Mouse (Mus musculus) CH12.LX (cell line): ENCODE data around the gene Itgam.

Source experiments
- BHLHE40 ChIP-seq: IDR thresholded peaks from 2 replicates; pipeline ENCODE4 v1.6.1; 2011; ENCODE audit warnings: mild to moderate bottlenecking, low read depth, low read length, improper control_type of control experiment
- HCFC1 ChIP-seq: IDR thresholded peaks from 2 replicates; pipeline ENCODE4 v1.6.1; 2012; ENCODE audit warnings: low read depth, mild to moderate bottlenecking, inconsistent platforms, low read length, improper control_type of control experiment
- PAX5 ChIP-seq: IDR thresholded peaks from 2 replicates; pipeline ENCODE4 v1.6.1; 2012; ENCODE audit warnings: low read length, inconsistent platforms, mixed read lengths
- POLR2A ChIP-seq: IDR thresholded peaks from 2 replicates; pipeline ENCODE4 v1.6.1; 2011; ENCODE audit warnings: low read depth, mild to moderate bottlenecking, improper control_type of control experiment, low read length
- TBP ChIP-seq: conservative IDR thresholded peaks from 2 replicates; pipeline ENCODE4 v1.6.1; 2011; ENCODE audit warnings: low read depth, low read length, improper control_type of control experiment

- no peak for TF ChIP-seq POLR2A
- TF ChIP-seq HCFC1 = no peak
- TF ChIP-seq PAX5 = no peak
- no peak for TF ChIP-seq BHLHE40
- no peak for TF ChIP-seq TBP
Observed at GRCm38 (mm10) chr7:128114371-128115105, 52.1 kb downstream of the Itgam start.
